Mouse (Mus musculus) intestine, embryonic 16.5 days (tissue): Measurements from ENCODE around the gene Rhof. TPM values are rescaled to one million over a fixed set of nuclear protein-coding genes. Genes with fewer than 3 reads are reported as not detected.

Source experiments
- ATAC-seq: fragments of 200-750 bp; cut with Nextera tagmentation; 2 replicates; pipeline ENCODE4 v1.8.0; 2017; ENCODE audit warnings: moderate TSS enrichment, moderate library complexity
- H3K27ac ChIP-seq: fragments of 300-500 bp; sonication (generic); 2 replicates; pipeline ENCODE4 v1.5.1; 2014; ENCODE audit warnings: mild to moderate bottlenecking, low read length
- H3K27me3 ChIP-seq: fragments of 300-500 bp; sonication (generic); replicated peaks from 2 replicates; pipeline ENCODE4 v1.6.1; 2014; ENCODE audit warnings: low read length, control low read depth, mixed read lengths; ENCODE audit not compliant: control insufficient read depth, insufficient read depth
- H3K36me3 ChIP-seq: fragments of 300-500 bp; sonication (generic); 2 replicates; pipeline ENCODE4 v1.6.1; 2014; ENCODE audit warnings: low read length, control low read depth; ENCODE audit not compliant: control insufficient read depth, insufficient read depth
- H3K4me1 ChIP-seq: fragments of 300-500 bp; sonication (generic); 2 replicates; pipeline ENCODE4 v1.6.1; 2014; ENCODE audit warnings: low read length, control low read depth, mixed read lengths; ENCODE audit not compliant: control insufficient read depth, insufficient read depth
- H3K4me2 ChIP-seq: fragments of 300-500 bp; sonication (generic); 2 replicates; pipeline ENCODE4 v1.6.1; 2014; ENCODE audit warnings: low read depth, low read length, control low read depth
- H3K4me3 ChIP-seq: fragments of 300-500 bp; sonication (generic); 2 replicates; pipeline ENCODE4 v1.5.1; 2014; ENCODE audit warnings: mild to moderate bottlenecking, low read length
- H3K9ac ChIP-seq: fragments of 300-500 bp; sonication (generic); 2 replicates; pipeline ENCODE4 v1.6.1; 2014; ENCODE audit warnings: low read depth, low read length
- H3K9me3 ChIP-seq: fragments of 300-500 bp; sonication (generic); 2 replicates; pipeline ENCODE4 v1.6.1; 2016; ENCODE audit warnings: low read length, control low read depth; ENCODE audit not compliant: control insufficient read depth
- WGBS: fragments of 180-500 bp; shearing (Covaris S2); extraction: QIAGEN DNeasy Blood & Tissue Kit; methylation state at CpG from one replicate; pipeline ENCODE4 v1.1.7; 2014; 5-methylcytosine and 5-hydroxymethylcytosine counted together
- polyA plus RNA-seq: library from polyadenylated mRNA; unstranded; fragments of >200 nt; fragmentation: Nextera tagmentation; extraction: Ambion mirVana; gene quantifications from 2 replicates; pipeline ENCODE4 v1.2.1, GENCODE M21; 2015

Gene Rhof
- polyA plus RNA-seq, 1 experiment from 2014 or later = 2.5 TPM

DNA sequence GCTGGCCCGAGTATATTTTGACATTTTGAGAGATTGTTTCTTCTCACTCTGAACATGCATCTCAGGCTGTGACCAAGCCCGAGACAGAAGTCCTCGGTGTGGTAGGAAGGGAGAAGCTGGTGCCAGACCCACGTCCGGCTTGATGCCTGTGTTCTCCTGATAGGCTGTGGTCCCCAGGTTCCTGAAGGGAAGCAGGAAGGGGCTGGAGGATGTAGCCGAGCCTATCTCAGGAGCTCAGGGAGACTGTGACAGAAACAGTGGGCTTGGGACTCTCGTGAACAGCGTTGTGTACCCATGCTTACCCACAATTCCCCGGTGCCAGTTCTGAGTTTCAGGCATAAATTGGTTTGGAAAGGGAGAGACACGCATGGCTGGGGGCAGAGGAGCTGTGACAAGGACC lies 13.7 kb downstream of the Rhof start:
- no peaks in the 10 kb centered on the region for H3K36me3 ChIP-seq
- ATAC-seq = no peak
- no peaks in the 10 kb centered on the region for H3K4me1 ChIP-seq
- H3K9me3 ChIP-seq = no peaks in the 10 kb centered on the region
- H3K27me3 ChIP-seq = no peaks in the 10 kb centered on the region
- no peak overlapping the region for H3K27ac ChIP-seq
- 69% methylated on average over 10 of the region's 10 CpGs for WGBS
- no peak overlapping the region for H3K4me2 ChIP-seq
- no peak overlapping the region for H3K9ac ChIP-seq
- no peak overlapping the region for H3K4me3 ChIP-seq

DNA sequence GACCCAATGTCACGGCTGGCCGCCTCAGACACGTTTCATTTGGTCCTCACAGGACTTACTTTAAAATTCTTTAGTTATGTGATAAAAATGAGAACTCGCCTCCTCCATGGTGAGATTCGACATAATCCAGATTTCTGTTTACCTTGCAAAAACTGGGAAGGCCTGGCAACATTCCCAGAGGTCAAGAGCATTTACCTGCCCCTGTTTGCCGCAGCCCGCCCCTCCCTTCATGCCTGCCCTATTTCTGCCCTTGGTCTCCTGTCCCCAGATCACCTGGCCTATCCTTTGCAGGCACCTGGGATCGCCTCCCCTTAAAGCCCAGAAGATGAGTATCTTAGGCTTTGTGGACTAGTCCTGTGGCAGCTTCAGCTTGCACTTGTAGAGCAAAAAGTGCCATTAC lies 14.7 kb downstream of the Rhof start:
- Histone ChIP-seq H3K27me3 (no peaks in the 10 kb centered on the region), H3K4me1 (no peaks in the 10 kb centered on the region), H3K36me3 (no peaks in the 10 kb centered on the region), H3K9ac (no peak overlapping the region), H3K4me2 (no peak overlapping the region), H3K27ac (no peak overlapping the region), H3K4me3 (no peak overlapping the region), H3K9me3 (no peaks in the 10 kb centered on the region)
- WGBS = 78% methylated on average over 8 of the region's 8 CpGs
- ATAC-seq = no peak

DNA sequence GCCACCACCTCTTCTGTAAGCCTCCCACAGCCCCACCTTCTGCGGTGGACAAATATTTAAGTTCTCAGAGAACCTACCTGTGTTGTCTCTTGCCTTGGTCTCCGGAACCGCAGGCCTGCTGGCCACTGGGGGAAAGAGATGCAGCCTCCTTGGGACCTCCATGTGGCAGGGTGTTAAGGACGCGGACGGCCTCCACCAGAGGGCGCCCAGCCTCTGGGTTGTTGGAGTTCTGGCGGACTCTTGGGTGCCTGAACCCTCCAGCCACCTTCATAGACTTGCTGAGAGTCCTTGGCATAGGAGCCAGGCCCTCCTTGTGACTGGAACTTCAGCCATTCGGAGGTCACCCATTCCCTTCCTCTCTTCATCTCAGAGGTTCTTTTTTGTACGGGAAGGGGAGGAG lies 15.2 kb downstream of the Rhof start:
- Histone ChIP-seq H3K4me3 (no peak overlapping the region), H3K36me3 (no peaks in the 10 kb centered on the region), H3K9me3 (no peaks in the 10 kb centered on the region), H3K9ac (no peak overlapping the region), H3K27ac (no peak overlapping the region), H3K4me1 (no peaks in the 10 kb centered on the region), H3K4me2 (no peak overlapping the region), H3K27me3 (no peaks in the 10 kb centered on the region)
- WGBS = 18% methylated on average over 10 of the region's 10 CpGs
- peak; percentile 68 for ATAC-seq

DNA sequence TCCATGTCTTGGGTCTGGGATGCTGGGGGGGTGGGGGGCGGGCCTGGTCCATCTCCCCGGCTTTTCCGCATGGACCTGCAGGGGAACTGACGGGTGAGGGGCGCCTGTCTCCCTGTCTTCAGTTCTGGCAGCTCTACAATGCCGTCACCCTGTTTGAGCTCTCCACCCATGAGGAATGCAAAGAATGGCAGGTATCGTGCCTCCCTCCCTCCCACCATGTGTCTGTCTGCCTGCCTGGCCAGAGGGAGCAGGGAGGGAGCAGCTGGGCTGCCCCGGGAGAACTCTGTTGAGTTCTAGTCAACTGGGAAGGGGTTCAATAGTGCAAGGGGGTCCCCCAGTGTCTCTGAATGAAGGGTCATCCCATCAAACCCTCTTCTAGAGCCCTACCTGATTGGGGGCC lies 16.4 kb downstream of the Rhof start:
- ATAC-seq = no peak
- WGBS = 67% methylated on average over 8 of the region's 8 CpGs
- H3K4me1 ChIP-seq = no peaks in the 10 kb centered on the region
- no peak overlapping the region for H3K4me2 ChIP-seq
- no peaks in the 10 kb centered on the region for H3K9me3 ChIP-seq
- H3K27ac ChIP-seq = no peak overlapping the region
- no peak overlapping the region for H3K4me3 ChIP-seq
- H3K9ac ChIP-seq = no peak overlapping the region
- no peaks in the 10 kb centered on the region for H3K27me3 ChIP-seq
- no peaks in the 10 kb centered on the region for H3K36me3 ChIP-seq

DNA sequence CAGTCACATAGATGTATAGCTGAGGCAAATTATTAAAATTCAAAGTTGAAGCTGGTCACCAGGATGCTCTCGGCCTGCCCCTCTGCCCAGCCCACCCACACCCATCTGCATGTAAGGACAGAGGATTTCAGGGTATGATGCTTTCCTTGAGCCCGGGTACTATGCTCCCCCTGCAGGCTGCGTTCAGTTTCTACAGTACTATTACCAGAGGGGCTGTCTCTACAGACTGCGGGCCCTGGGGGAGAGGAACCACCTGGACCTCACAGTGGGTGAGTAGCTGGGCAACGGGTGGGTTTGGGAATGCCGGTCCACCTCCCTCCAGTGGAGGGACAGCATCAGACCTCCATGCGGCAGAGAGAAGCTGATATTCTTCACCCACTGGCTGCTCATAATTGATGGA lies 17.6 kb downstream of the Rhof start:
- no peaks in the 10 kb centered on the region for H3K4me1 ChIP-seq
- H3K9ac ChIP-seq = no peak overlapping the region
- H3K27ac ChIP-seq = no peak overlapping the region
- no peak overlapping the region for H3K4me3 ChIP-seq
- H3K36me3 ChIP-seq = no peaks in the 10 kb centered on the region
- H3K9me3 ChIP-seq = no peaks in the 10 kb centered on the region
- no peak overlapping the region for H3K4me2 ChIP-seq
- ATAC-seq = no peak
- no peaks in the 10 kb centered on the region for H3K27me3 ChIP-seq
- WGBS = 39% methylated on average over 7 of the region's 7 CpGs

DNA sequence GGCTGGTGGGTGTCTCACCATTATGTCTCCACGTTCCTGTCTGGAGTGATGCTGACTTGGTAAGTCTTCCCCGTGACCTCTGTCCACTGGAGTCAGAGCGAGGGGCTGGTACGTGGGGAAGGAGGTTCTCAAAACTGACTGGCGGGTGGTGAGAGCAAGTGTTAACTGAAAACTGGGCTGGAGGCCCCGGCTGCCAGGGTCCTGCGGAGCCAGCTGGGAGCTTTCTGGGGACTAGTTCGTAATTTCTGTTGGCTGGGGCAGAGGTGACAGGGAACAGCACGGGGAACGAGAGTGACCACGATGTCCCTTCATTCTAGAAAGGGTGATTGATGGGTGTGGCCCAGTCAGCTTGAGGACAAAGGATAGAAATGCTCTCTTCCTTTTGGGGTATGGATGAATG lies 18.4 kb downstream of the Rhof start:
- H3K9me3 ChIP-seq = no peaks in the 10 kb centered on the region
- WGBS = 63% methylated on average over 11 of the region's 11 CpGs
- ATAC-seq = no peak
- no peak overlapping the region for H3K27ac ChIP-seq
- H3K27me3 ChIP-seq = no peaks in the 10 kb centered on the region
- H3K36me3 ChIP-seq = no peaks in the 10 kb centered on the region
- H3K4me2 ChIP-seq = no peak overlapping the region
- no peak overlapping the region for H3K4me3 ChIP-seq
- no peaks in the 10 kb centered on the region for H3K4me1 ChIP-seq
- H3K9ac ChIP-seq = no peak overlapping the region

DNA sequence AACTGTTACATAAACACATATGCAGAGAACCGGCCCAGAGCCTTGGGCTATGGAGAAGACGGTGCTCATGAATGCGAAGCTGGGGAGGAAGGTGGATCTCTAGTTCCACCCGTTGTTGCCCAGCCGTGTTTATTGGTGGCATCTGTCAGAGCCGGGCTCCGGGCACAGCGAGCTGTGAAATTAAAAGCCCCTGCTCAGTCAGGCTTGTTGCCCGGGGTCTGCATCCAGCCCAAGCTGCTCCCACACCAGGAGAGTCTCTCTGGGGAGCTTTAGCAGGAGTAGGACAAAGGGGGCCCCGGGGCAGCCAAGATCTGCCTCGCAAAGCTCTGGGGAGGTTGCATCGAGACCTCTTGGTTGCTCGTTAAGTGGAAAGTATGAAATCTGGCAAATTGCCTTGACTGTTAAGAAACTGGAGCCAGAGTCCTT lies 22.2 kb downstream of the Rhof start:
- ATAC-seq = no peak
- no peaks in the 10 kb centered on the region for H3K36me3 ChIP-seq
- H3K9me3 ChIP-seq = no peaks in the 10 kb centered on the region
- no peak overlapping the region for H3K27ac ChIP-seq
- no peak overlapping the region for H3K4me3 ChIP-seq
- no peaks in the 10 kb centered on the region for H3K4me1 ChIP-seq
- no peak overlapping the region for H3K4me2 ChIP-seq
- no peaks in the 10 kb centered on the region for H3K27me3 ChIP-seq
- H3K9ac ChIP-seq = peak overlapping the region; percentile 38; the same call in 1 of the 2 replicates
- WGBS = 69% methylated on average over 13 of the region's 13 CpGs

DNA sequence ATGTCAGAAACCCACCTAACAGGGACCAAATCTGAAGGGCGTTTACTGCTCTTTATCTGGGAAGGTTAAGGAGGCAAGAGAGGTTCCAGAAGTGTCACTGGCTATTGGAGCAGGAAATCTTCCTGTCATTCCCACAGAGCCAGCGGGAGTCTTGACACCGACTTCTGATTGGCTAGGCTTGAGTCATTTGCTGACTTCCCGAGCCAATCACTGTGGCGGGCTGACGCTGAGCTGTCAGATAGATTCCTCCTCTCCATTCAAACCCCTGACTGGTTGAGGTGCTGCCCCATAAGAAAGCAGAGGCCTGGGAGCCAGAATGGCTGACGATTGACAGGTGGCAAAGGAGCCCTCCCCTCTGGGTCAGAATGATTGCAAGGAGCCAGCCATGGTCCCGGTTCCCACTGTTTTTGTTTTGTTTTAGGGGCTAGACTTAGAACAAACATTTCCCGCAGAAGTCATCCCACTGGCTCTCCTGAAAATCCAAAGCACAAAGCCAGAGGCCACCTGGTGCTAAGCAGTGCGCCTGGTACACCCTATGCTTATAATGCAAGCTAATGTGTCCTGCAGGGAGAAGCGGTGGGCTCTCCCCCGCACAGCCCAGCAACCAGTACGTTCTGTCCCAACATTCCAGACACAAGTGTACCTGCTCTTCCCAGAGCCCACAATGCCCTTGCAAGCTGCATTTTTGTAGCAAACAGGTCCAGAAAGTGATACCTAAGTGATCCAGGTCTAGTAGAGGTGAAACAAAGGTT lies 22.9 kb downstream of the Rhof start:
- Histone ChIP-seq H3K4me2 (peak overlapping the region; percentile 21), H3K4me1 (no peaks in the 10 kb centered on the region), H3K36me3 (no peaks in the 10 kb centered on the region), H3K27me3 (no peaks in the 10 kb centered on the region), H3K9me3 (no peaks in the 10 kb centered on the region), H3K4me3 (no peak overlapping the region), H3K27ac (no peak overlapping the region), H3K9ac (no peak overlapping the region)
- 34% methylated on average over 13 of the region's 13 CpGs for WGBS
- peak; percentile 55; the same call in 1 of the 2 replicates for ATAC-seq

DNA sequence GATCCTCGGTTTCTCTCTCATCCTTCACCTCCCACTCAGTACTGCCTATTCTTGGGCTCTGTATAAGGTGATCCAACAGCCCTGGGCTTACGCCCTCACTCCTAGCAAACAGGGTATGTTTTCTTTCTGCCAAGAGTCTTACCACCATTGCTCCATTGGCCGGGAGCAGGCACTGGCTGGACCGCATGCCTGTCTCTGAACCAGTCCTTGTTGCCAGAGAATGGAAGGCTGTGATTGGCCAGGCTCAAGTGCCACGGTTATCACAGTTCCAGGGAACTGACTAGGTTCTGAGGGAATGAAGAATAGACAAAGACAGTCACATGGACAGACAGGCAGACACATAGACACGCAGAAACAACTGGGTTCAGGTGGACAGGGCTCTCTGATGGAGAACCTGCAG lies 27.7 kb downstream of the Rhof start:
- Histone ChIP-seq H3K27me3 (no peaks in the 10 kb centered on the region), H3K4me3 (no peak overlapping the region), H3K4me2 (no peak overlapping the region), H3K9ac (no peak overlapping the region), H3K36me3 (no peaks in the 10 kb centered on the region), H3K27ac (no peak overlapping the region), H3K9me3 (no peaks in the 10 kb centered on the region), H3K4me1 (peaks cover 10% of the 10 kb centered on the region; the same call in 1 of the 2 replicates)
- ATAC-seq = no peak
- WGBS = 80% methylated on average over 6 of the region's 6 CpGs

DNA sequence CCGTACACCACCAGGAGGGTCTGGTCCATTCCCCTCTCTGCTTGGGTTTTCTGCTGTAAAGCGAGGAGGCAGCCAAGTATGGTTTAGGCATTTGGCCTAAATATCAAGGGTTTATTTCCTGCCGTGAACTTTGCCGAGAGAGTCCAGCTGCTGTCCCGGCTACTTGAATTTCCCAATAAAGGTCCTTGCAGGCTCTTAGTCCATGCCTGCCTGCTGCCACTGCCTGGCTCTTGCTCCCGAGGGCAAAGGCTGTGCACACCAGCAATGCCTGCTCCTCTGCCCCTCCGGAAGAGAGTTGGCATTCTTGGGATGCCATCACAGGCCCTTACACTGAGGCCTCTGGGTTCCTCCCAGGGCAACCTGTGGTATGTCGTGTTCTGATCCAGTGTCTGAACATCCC lies 28.9 kb downstream of the Rhof start:
- 55% methylated on average over 8 of the region's 8 CpGs for WGBS
- no peak overlapping the region for H3K4me3 ChIP-seq
- H3K27ac ChIP-seq = no peak overlapping the region; the same call in 1 of the 2 replicates
- H3K9ac ChIP-seq = no peak overlapping the region
- H3K27me3 ChIP-seq = no peaks in the 10 kb centered on the region
- peaks cover 10% of the 10 kb centered on the region; the same call in 1 of the 2 replicates for H3K4me1 ChIP-seq
- no peaks in the 10 kb centered on the region for H3K36me3 ChIP-seq
- no peak overlapping the region for H3K4me2 ChIP-seq
- no peaks in the 10 kb centered on the region for H3K9me3 ChIP-seq
- no peak; the same call in 1 of the 2 replicates for ATAC-seq
